Mouse (Mus musculus) heart, adult 2 months (tissue): ENCODE measurements around the gene Tnni3.

Experiments
- CTCF ChIP-seq: fragments of 200-600 bp; IDR thresholded peaks from 2 replicates; pipeline ENCODE4 v1.8.1; 2022; ENCODE audit warnings: antibody characterized with exemption, mild to moderate bottlenecking, moderate library complexity
- EP300 ChIP-seq: fragments of 200-500 bp; IDR thresholded peaks from 2 replicates; pipeline ENCODE4 v1.6.1; 2011; ENCODE audit warnings: low read depth, low read length, control low read depth; ENCODE audit not compliant: insufficient read depth
- POLR2A ChIP-seq: fragments of 200-500 bp; IDR thresholded peaks from 2 replicates; pipeline ENCODE4 v1.6.1; 2011; ENCODE audit warnings: mild to moderate bottlenecking, low read depth, low read length, control low read depth; ENCODE audit not compliant: insufficient read depth

DNA sequence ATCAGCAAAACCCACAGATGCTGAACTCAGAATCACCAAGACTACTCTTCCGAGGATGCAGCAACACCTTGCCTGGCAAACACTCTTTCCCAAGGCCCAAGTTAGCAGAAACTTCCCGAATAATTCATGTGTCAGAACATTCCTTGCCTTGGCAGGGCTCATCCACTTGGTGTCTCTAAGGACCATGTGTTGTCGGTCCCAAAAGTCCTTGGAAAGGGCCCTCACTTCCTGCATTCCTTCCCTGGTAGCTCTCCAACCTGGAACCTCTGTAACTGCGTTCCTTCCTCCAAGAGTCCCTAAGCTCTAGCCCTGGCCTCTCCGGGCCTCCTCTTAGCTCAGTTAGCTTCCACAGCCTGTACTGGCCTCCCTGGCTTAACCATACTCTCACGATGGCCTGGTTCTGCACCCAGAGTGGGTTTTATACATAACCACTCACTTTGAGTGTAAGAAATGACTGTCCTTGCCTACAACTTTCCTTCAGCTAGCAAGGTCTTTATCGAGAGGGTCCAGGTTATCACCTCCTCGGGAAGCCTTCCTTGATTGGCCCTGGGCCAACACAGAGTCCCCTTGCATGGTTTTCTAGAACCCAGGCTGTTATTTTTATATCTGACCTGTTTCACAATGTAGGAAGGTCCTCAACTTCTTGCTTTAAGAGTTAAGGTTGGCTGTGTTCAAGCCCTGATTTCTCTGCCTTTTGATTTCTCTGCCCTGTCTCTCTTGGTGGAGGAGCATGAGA is 12.4 kb downstream of the Tnni3 start:
- TF ChIP-seq EP300 (no peak), CTCF (no peak), POLR2A (no peak)
